Mouse (Mus musculus): ENCODE measurements around the gene Agfg2. TPM values are rescaled to one million over a fixed set of nuclear protein-coding genes. Genes with fewer than 3 reads are reported as not detected.

Agfg2 gene
- polyA plus RNA-seq (2015; fragmentation: Nextera tagmentation; extraction: Ambion mirVana): 4.1 and 7.5 TPM in 2 replicates

GRCm38 (mm10) chr5:137684294-137685123 is at the start of gene Agfg2:
TSS of gene Agfg2 (minus strand) at chr5:137684726.

GRCm38 (mm10) chr5:137645652-137646091 is 38.9 kb downstream of the Agfg2 start, which contains the start of gene Irs3:
TSS of gene Irs3 (minus strand) at chr5:137645714.

GRCm38 (mm10) chr5:137641054-137641453 is 43.5 kb downstream of the Agfg2 start, which contains the start of gene Sap25:
TSS of gene Sap25 (plus strand) at chr5:137641334.

GRCm38 (mm10) chr5:137628498-137629305 is 55.8 kb downstream of the Agfg2 start, which contains the start of the genes Fbxo24, Lrch4 and Gm20605:
TSS of gene Fbxo24 (minus strand) at chr5:137629002.
TSS of gene Lrch4 (plus strand) at chr5:137629121.
TSS of gene Gm20605 (plus strand) at chr5:137629175.

GRCm38 (mm10) chr5:137613550-137613949 is 71.0 kb downstream of the Agfg2 start, which contains the start of gene Pcolce:
TSS of gene Pcolce (minus strand) at chr5:137613784.

GRCm38 (mm10) chr5:137600619-137601364 is 83.7 kb downstream of the Agfg2 start, which contains the start of gene Mospd3:
TSS of gene Mospd3 (minus strand) at chr5:137601058.

Other genes starting within 250 kb of the Agfg2 start
- 0.11 and 0.18 TPM in 2 replicates for gene Zan, start 207.7 kb downstream of the Agfg2 start, polyA plus RNA-seq (2015; fragmentation: Nextera tagmentation; extraction: Ambion mirVana)
- gene Pop7, start 182.2 kb downstream of the Agfg2 start, polyA plus RNA-seq (2015; fragmentation: Nextera tagmentation; extraction: Ambion mirVana): 29.4 and 30.6 TPM in 2 replicates
- gene Gigyf1, start 166.2 kb downstream of the Agfg2 start, polyA plus RNA-seq (2015; fragmentation: Nextera tagmentation; extraction: Ambion mirVana): 6.7 and 7.4 TPM in 2 replicates
- not detected in 2 replicates for gene Epo, start 151.5 kb downstream of the Agfg2 start, polyA plus RNA-seq (2015; fragmentation: Nextera tagmentation; extraction: Ambion mirVana)
- gene Gnb2, start 151.2 kb downstream of the Agfg2 start, polyA plus RNA-seq (2015; fragmentation: Nextera tagmentation; extraction: Ambion mirVana): 242 and 289 TPM in 2 replicates
- not detected in 2 replicates for gene Actl6b, start 131.2 kb downstream of the Agfg2 start, polyA plus RNA-seq (2015; fragmentation: Nextera tagmentation; extraction: Ambion mirVana)
- gene Tfr2, start 114.9 kb downstream of the Agfg2 start, polyA plus RNA-seq (2015; fragmentation: Nextera tagmentation; extraction: Ambion mirVana): 0.33 and 0.40 TPM in 2 replicates
- gene Mospd3, start 83.7 kb downstream of the Agfg2 start, polyA plus RNA-seq (2015; fragmentation: Nextera tagmentation; extraction: Ambion mirVana): 22.7 and 27.7 TPM in 2 replicates
- gene Pcolce, start 70.9 kb downstream of the Agfg2 start, polyA plus RNA-seq (2015; fragmentation: Nextera tagmentation; extraction: Ambion mirVana): 237 and 321 TPM in 2 replicates
- gene Fbxo24, start 55.7 kb downstream of the Agfg2 start, polyA plus RNA-seq (2015; fragmentation: Nextera tagmentation; extraction: Ambion mirVana): 0.21 and 0.44 TPM in 2 replicates
- gene Lrch4, start 55.6 kb downstream of the Agfg2 start, polyA plus RNA-seq (2015; fragmentation: Nextera tagmentation; extraction: Ambion mirVana): 17.9 and 19.9 TPM in 2 replicates
- 3.1 and 4.4 TPM in 2 replicates for gene Gm20605, start 55.6 kb downstream of the Agfg2 start, polyA plus RNA-seq (2015; fragmentation: Nextera tagmentation; extraction: Ambion mirVana)
- gene Sap25, start 43.4 kb downstream of the Agfg2 start, polyA plus RNA-seq (2015; fragmentation: Nextera tagmentation; extraction: Ambion mirVana): 2.5 and 3.3 TPM in 2 replicates
- gene Irs3, start 39.0 kb downstream of the Agfg2 start, polyA plus RNA-seq (2015; fragmentation: Nextera tagmentation; extraction: Ambion mirVana): 0.81 and 3.8 TPM in 2 replicates
- gene Nyap1, start 56.9 kb upstream of the Agfg2 start, polyA plus RNA-seq (2015; fragmentation: Nextera tagmentation; extraction: Ambion mirVana): 0.17 and 0.22 TPM in 2 replicates
- 150 and 163 TPM in 2 replicates for gene Tsc22d4, start 61.0 kb upstream of the Agfg2 start, polyA plus RNA-seq (2015; fragmentation: Nextera tagmentation; extraction: Ambion mirVana)
- gene Ppp1r35, start 94.1 kb upstream of the Agfg2 start, polyA plus RNA-seq (2015; fragmentation: Nextera tagmentation; extraction: Ambion mirVana): 13.6 and 19.4 TPM in 2 replicates
- gene Mepce, start 102.9 kb upstream of the Agfg2 start, polyA plus RNA-seq (2015; fragmentation: Nextera tagmentation; extraction: Ambion mirVana): 5.2 and 7.2 TPM in 2 replicates
- gene Zcwpw1, start 103.1 kb upstream of the Agfg2 start, polyA plus RNA-seq (2015; fragmentation: Nextera tagmentation; extraction: Ambion mirVana): 6.5 and 7.4 TPM in 2 replicates
- gene Pilra, start 151.6 kb upstream of the Agfg2 start, polyA plus RNA-seq (2015; fragmentation: Nextera tagmentation; extraction: Ambion mirVana): 2.2 and 3.2 TPM in 2 replicates
- 0.94 and 1.7 TPM in 2 replicates for gene Pilrb1, start 173.4 kb upstream of the Agfg2 start, polyA plus RNA-seq (2015; fragmentation: Nextera tagmentation; extraction: Ambion mirVana)
- gene Pilrb2, start 187.1 kb upstream of the Agfg2 start, polyA plus RNA-seq (2015; fragmentation: Nextera tagmentation; extraction: Ambion mirVana): 4.2 and 4.9 TPM in 2 replicates
- gene Cyp3a13, start 236.9 kb upstream of the Agfg2 start, polyA plus RNA-seq (2015; fragmentation: Nextera tagmentation; extraction: Ambion mirVana): 0.05 and 0.11 TPM in 2 replicates

Measured in skeletal muscle tissue, postnatal 0 days (tissue).